Mouse (Mus musculus): ENCODE data around the gene Slc7a6os. TPM values are rescaled to one million over a fixed set of nuclear protein-coding genes. Genes with fewer than 3 reads are reported as not detected.
A peak's percentile ranks its signal among the peaks of the same experiment; 100 is the strongest.

The Slc7a6os gene
- polyA plus RNA-seq, 1 experiment = 11.3 TPM

DNA sequence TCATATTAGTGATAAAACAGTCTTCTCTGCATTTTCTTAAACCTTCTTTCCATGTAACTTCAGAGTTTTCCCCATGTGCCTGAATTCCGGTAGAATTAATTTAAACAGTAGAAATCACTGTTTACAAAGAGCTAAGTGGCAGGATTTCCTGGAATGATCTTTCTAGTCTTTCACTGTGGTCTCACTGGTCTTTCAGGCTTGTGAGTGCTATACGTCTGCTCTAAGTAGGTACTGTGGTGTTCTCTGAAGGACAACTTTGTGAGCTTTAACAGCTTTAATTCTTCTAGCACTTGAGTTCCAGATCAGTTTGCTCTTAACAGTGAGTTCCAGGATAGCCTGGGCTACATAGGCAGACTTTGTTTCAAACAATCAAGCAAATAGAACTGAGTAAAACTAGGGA, 32.3 kb downstream of the Slc7a6os start:
- no peak overlapping the region for H3K27ac ChIP-seq (ENCODE audit: insufficient read depth, low read depth, low read length)
- no peaks in the 10 kb centered on the region for H3K27me3 ChIP-seq (replicated peaks; ENCODE audit: control insufficient read depth, insufficient read depth, low read length)
- no peak for DNase-seq
- WGBS = 80% methylated on average over 2 of the region's 2 CpGs
- no peaks in the 10 kb centered on the region for H3K4me1 ChIP-seq (ENCODE audit: control insufficient read depth, insufficient read depth, low read length)
- no peaks in the 10 kb centered on the region for H3K36me3 ChIP-seq (ENCODE audit: control insufficient read depth, insufficient read depth, low read length)
- TF ChIP-seq CTCF (conservative IDR thresholded peaks at IDR 0.05; ENCODE audit: insufficient read depth, insufficient read length, low read depth, low read length) = no peak
- H3K4me3 ChIP-seq (ENCODE audit: insufficient read depth, low read depth, low read length) = no peak overlapping the region

DNA sequence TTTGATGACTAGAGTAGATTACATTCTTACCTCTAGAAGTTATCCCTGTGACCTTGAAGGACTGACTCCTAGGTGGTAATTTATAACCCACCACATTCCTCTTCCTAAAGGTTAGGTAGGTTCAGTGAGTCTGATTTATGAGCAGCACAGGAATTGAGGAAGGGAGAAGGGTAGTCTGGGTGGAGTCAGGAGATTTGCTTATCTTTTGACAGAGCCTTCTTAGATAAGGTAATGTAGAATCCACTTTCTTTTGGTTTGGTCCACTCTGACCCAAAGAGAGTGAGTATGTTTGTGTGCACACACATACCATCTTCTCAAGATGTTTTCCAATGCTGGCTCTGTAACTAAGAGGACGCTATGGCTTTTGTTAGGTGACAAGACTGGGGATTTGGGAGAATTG, 33.1 kb downstream of the Slc7a6os start:
- TF ChIP-seq CTCF (conservative IDR thresholded peaks at IDR 0.05; ENCODE audit: insufficient read depth, insufficient read length, low read depth, low read length) (no peak), POLR2A (IDR thresholded peaks at IDR 0.05; ENCODE audit: low read depth, low read length) (no peak)
- no peak overlapping the region for H3K4me3 ChIP-seq (ENCODE audit: insufficient read depth, low read depth, low read length)
- H3K4me1 ChIP-seq (ENCODE audit: control insufficient read depth, insufficient read depth, low read length) = no peaks in the 10 kb centered on the region
- 69% methylated on average over 1 of the region's 1 CpGs for WGBS
- H3K27me3 ChIP-seq (replicated peaks; ENCODE audit: control insufficient read depth, insufficient read depth, low read length) = no peaks in the 10 kb centered on the region
- DNase-seq = no peak
- no peaks in the 10 kb centered on the region for H3K36me3 ChIP-seq (ENCODE audit: control insufficient read depth, insufficient read depth, low read length)
- no peak overlapping the region for H3K27ac ChIP-seq (ENCODE audit: insufficient read depth, low read depth, low read length)

DNA sequence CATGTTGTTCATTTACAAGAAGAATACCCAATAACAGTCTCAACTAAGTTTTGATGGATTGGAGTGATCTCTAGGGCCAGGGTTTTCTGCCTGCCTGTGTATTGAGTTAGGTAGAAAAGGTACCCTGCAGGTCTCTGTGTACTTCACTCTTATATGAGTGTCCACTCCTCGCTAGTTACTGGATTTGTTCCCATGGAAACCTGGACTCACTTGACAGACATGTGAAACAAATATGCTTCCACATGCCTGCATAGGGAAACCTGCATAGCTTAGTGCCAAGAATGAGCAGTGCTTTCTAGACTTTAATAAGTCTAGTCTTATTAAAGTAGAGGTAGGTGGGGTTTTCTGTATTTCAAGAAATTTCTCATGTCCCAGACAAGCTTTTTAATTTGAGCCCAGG, 33.8 kb downstream of the Slc7a6os start:
- Histone ChIP-seq H3K36me3 (ENCODE audit: control insufficient read depth, insufficient read depth, low read length) (no peaks in the 10 kb centered on the region), H3K4me1 (ENCODE audit: control insufficient read depth, insufficient read depth, low read length) (no peaks in the 10 kb centered on the region), H3K4me3 (ENCODE audit: insufficient read depth, low read depth, low read length) (no peak overlapping the region), H3K27me3 (replicated peaks; ENCODE audit: control insufficient read depth, insufficient read depth, low read length) (no peaks in the 10 kb centered on the region), H3K27ac (ENCODE audit: insufficient read depth, low read depth, low read length) (no peak overlapping the region)
- DNase-seq = peak; percentile 13
- TF ChIP-seq CTCF (conservative IDR thresholded peaks at IDR 0.05; ENCODE audit: insufficient read depth, insufficient read length, low read depth, low read length) (no peak), POLR2A (IDR thresholded peaks at IDR 0.05; ENCODE audit: low read depth, low read length) (no peak)
- 39% methylated on average over 1 of the region's 1 CpGs for WGBS

DNA sequence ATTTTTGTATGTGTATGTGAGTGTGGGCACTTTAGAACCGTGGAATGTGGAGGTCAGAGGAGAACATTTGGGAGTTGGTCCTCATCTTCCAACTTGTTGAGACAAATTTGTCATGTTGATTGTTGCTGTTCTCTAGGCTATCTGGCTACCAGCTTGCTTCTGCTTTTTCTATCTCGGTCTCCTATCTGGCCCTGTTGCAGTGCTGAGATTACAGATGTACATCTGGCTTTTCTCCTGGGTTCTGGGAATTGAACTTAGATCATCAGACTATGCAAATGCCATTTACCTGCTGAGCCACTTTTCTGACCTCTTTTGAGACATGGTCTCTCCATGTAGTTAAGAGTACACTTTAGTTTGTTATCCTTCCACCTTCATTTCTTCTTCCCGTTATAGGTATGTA, 37.2 kb downstream of the Slc7a6os start:
- Histone ChIP-seq H3K4me1 (ENCODE audit: control insufficient read depth, insufficient read depth, low read length) (no peaks in the 10 kb centered on the region), H3K27me3 (replicated peaks; ENCODE audit: control insufficient read depth, insufficient read depth, low read length) (no peaks in the 10 kb centered on the region), H3K36me3 (ENCODE audit: control insufficient read depth, insufficient read depth, low read length) (no peaks in the 10 kb centered on the region), H3K27ac (ENCODE audit: insufficient read depth, low read depth, low read length) (no peak overlapping the region), H3K4me3 (ENCODE audit: insufficient read depth, low read depth, low read length) (no peak overlapping the region)
- 88% methylated on average over 3 of the region's 3 CpGs for WGBS
- TF ChIP-seq POLR2A (IDR thresholded peaks at IDR 0.05; ENCODE audit: low read depth, low read length) (no peak), CTCF (conservative IDR thresholded peaks at IDR 0.05; ENCODE audit: insufficient read depth, insufficient read length, low read depth, low read length) (no peak)
- no peak for DNase-seq

DNA sequence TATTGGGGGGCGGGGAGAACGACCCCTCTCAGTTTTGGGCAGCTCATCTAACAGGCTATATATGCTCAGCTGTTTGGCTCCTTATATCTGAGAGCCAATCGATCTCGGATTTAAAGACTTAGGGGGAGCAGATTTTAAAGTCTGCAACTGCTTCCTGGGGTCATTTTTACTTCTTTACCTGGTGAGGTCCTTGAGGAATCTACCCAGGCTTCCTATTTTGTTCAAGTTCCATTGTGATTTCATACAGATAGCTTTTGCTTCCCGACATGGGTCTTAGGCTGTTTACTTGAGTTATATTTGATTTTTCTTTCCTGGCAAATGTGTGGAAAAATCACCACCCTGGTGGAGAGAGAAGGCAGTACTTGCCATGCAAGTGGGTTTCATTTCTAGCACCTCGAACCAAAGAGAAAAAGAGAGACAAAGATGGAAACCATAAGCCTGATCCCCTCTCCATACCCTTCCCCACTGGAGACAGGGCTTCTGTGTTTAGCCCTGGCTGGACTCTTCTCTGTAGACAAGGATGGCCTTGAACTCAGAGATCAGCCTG, 40.7 kb downstream of the Slc7a6os start:
- no peak for DNase-seq
- H3K4me1 ChIP-seq (ENCODE audit: control insufficient read depth, insufficient read depth, low read length) = no peaks in the 10 kb centered on the region
- no peak for TF ChIP-seq POLR2A (IDR thresholded peaks at IDR 0.05; ENCODE audit: low read depth, low read length)
- no peak for TF ChIP-seq CTCF (conservative IDR thresholded peaks at IDR 0.05; ENCODE audit: insufficient read depth, insufficient read length, low read depth, low read length)
- no peaks in the 10 kb centered on the region for H3K36me3 ChIP-seq (ENCODE audit: control insufficient read depth, insufficient read depth, low read length)
- H3K27ac ChIP-seq (ENCODE audit: insufficient read depth, low read depth, low read length) = no peak overlapping the region
- no peak overlapping the region for H3K4me3 ChIP-seq (ENCODE audit: insufficient read depth, low read depth, low read length)
- no peaks in the 10 kb centered on the region for H3K27me3 ChIP-seq (replicated peaks; ENCODE audit: control insufficient read depth, insufficient read depth, low read length)
- WGBS = 23% methylated on average over 6 of the region's 6 CpGs

DNA sequence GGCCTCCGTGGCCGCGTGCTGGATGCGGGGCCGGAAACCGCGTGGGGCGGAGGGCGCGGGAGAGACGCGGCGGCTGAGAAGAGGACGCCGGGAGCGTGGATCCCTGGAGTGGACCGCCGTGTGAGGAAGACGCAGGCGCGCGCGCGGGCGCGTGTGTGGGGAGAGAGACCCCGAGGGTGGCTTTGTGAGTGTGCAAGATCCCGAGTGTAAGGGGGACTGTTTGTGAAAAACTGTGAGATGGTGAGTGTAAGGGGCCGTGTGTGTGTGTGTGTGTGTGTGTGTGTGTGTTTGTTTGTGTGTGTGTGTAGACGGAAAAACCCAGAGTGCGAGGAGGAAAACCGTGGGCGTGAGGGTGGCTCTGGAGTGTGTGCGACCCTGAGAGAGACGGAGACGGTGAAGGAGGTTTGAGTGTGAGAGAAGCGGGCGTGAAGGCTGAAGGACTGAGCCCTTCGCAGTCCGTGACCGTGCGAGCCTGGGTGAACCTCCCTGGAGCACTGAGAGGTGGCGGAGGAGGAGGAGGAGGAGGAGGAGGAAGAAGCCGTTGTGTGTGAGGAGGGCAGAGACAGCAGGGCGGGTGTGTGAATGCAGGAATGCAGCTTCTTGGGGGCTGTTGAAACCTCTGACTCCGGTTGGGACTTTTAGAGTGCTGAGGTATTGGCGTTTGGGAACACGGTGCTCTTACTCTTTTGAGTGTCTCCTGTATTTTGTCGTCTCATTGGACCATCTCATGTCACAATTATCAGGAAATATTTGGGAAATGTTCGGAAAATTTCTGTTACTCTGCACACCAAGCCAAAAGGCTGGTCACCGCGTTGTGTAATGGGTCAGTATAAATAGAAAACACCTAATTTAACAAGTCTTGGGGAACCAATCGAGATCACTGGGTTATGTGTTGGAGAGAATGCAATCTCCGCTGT, 41.5 kb downstream of the Slc7a6os start:
- WGBS = 1% methylated on average over 53 of the region's 54 CpGs
- no peaks in the 10 kb centered on the region for H3K4me1 ChIP-seq (ENCODE audit: control insufficient read depth, insufficient read depth, low read length)
- H3K27me3 ChIP-seq (replicated peaks; ENCODE audit: control insufficient read depth, insufficient read depth, low read length) = no peaks in the 10 kb centered on the region
- DNase-seq = peak; percentile 15
- TF ChIP-seq POLR2A (IDR thresholded peaks at IDR 0.05; ENCODE audit: low read depth, low read length) (no peak), CTCF (conservative IDR thresholded peaks at IDR 0.05; ENCODE audit: insufficient read depth, insufficient read length, low read depth, low read length) (no peak)
- peak overlapping the region; percentile 86 for H3K4me3 ChIP-seq (ENCODE audit: insufficient read depth, low read depth, low read length)
- H3K27ac ChIP-seq (ENCODE audit: insufficient read depth, low read depth, low read length) = no peak overlapping the region
- no peaks in the 10 kb centered on the region for H3K36me3 ChIP-seq (ENCODE audit: control insufficient read depth, insufficient read depth, low read length)

DNA sequence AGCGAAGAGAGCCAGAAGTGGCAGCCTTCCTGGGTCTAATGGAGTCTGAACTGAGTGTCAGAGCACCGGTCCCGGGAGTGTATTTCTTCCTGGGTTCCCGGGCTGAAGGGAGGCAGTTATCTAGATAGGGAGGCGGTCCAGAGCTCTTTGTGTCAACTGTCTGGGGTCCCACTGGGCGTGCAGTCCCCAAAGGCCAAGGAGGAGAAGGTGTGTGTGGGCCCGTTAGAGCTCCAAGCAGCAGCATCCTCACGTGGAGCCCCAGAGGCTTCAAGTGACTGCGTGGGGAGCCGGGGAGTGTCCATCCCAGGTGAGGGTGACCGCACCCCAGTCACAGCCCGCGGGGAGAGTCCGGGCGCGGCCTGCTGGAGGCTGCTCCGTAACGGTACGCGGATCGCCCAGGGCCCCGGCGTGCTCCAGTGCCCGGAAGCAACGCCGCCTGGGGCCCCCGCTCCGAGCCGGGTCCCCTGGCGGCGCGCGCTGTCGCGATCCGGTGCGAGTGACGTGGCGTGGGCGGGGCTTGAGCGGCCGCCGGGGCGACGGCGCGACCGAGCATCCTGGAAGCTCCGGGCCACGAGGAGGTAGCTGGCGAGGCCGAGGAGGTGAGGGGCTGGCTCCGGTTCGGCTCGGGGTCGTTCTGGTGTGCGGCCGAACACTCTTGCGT, 42.2 kb downstream of the Slc7a6os start, which contains the start of gene Slc7a6:
Slc7a6 (plus strand) TSS at position 502 of the 661 bp plus-strand sequence.
- under 1% methylated on average over 53 of the region's 59 CpGs for WGBS
- H3K4me3 ChIP-seq (ENCODE audit: insufficient read depth, low read depth, low read length) = peak within 1 kb of the TSS; percentile 86
- TF ChIP-seq CTCF (conservative IDR thresholded peaks at IDR 0.05; ENCODE audit: insufficient read depth, insufficient read length, low read depth, low read length) = no peak
- no peak for TF ChIP-seq POLR2A (IDR thresholded peaks at IDR 0.05; ENCODE audit: low read depth, low read length)
- no peak within 1 kb of the TSS for H3K27ac ChIP-seq (ENCODE audit: insufficient read depth, low read depth, low read length)
- no peaks in the 10 kb centered on the region for H3K4me1 ChIP-seq (ENCODE audit: control insufficient read depth, insufficient read depth, low read length)
- DNase-seq = peak; percentile 82
- no peaks in the 10 kb centered on the region for H3K36me3 ChIP-seq (ENCODE audit: control insufficient read depth, insufficient read depth, low read length)
- H3K27me3 ChIP-seq (replicated peaks; ENCODE audit: control insufficient read depth, insufficient read depth, low read length) = no peaks in the 10 kb centered on the region

All from kidney, adult 2 months (tissue).